Mouse (Mus musculus): ENCODE measurements at regions not wholly inside any gene's neighbourhood (a gene's known extent, or its start where the extent isn't known, plus 50 kb on each side); places are given as distances from the start of the nearest gene placed in this dataset.

GRCm38 (mm10) chr5:15822989-15823388 lies 108.9 kb upstream of the Speer4c start:
- H3K9ac ChIP-seq (ENCODE audit: low read depth, low read length): no peak overlapping the region
- H3K27me3 ChIP-seq (ENCODE audit: control insufficient read depth, insufficient read depth, low read length): no peaks in the 10 kb centered on the region
- TF ChIP-seq CTCF (IDR thresholded peaks at IDR 0.05) (no peak), POLR2A (IDR thresholded peaks at IDR 0.05; ENCODE audit: insufficient read depth, low read depth, low read length) (no peak)
- 80% methylated on average over 3 of the region's 3 CpGs for WGBS
- intact Hi-C loops (cut with DNase I): no loop called here
- H3K4me3 ChIP-seq: no peak overlapping the region
- DNase-seq: no peak
- no peaks in the 10 kb centered on the region for H3K36me3 ChIP-seq (ENCODE audit: control insufficient read depth, insufficient read depth, low read length)
- no peaks in the 10 kb centered on the region for H3K4me1 ChIP-seq (ENCODE audit: control insufficient read depth, insufficient read depth, low read length)
- no peak overlapping the region for H3K27ac ChIP-seq
- H3K79me2 ChIP-seq (replicated peaks; ENCODE audit: control insufficient read depth, insufficient read depth, low read length): no peaks in the 10 kb centered on the region

- no peaks in the 10 kb centered on the region for H3K4me1 ChIP-seq (ENCODE audit: control insufficient read depth, insufficient read depth, low read length)
- no peaks in the 10 kb centered on the region for H3K36me3 ChIP-seq (ENCODE audit: control insufficient read depth, insufficient read depth, low read length)
- TF ChIP-seq CTCF (IDR thresholded peaks at IDR 0.05) (no peak), EP300 (IDR thresholded peaks at IDR 0.05; ENCODE audit: insufficient read depth, low read depth, low read length) (no peak), POLR2A (IDR thresholded peaks at IDR 0.05; ENCODE audit: insufficient read depth, low read depth, low read length) (no peak)
- DNase-seq: no peak
- H3K79me2 ChIP-seq (replicated peaks; ENCODE audit: control insufficient read depth, insufficient read depth, low read length): no peaks in the 10 kb centered on the region
- no peaks in the 10 kb centered on the region for H3K27me3 ChIP-seq (ENCODE audit: control insufficient read depth, insufficient read depth, low read length)
- H3K9ac ChIP-seq (ENCODE audit: low read depth, low read length): no peak overlapping the region
- H3K27ac ChIP-seq: no peak overlapping the region
- H3K4me3 ChIP-seq: no peak overlapping the region
- WGBS: 71% methylated on average over 1 of the region's 1 CpGs
- intact Hi-C loops (cut with DNase I): loop anchor here (10.0 kb wide), 1 partner anchor 1033 kb away; no protein-coding TSS in a partner anchor
Observed at GRCm38 (mm10) chr5:15831527-15831926, 103.0 kb upstream of the Cacna2d1 start.

- Histone ChIP-seq H3K9ac (ENCODE audit: low read depth, low read length) (no peak overlapping the region), H3K4me3 (no peak overlapping the region), H3K27me3 (ENCODE audit: control insufficient read depth, insufficient read depth, low read length) (no peaks in the 10 kb centered on the region), H3K27ac (no peak overlapping the region), H3K79me2 (replicated peaks; ENCODE audit: control insufficient read depth, insufficient read depth, low read length) (no peaks in the 10 kb centered on the region), H3K36me3 (ENCODE audit: control insufficient read depth, insufficient read depth, low read length) (no peaks in the 10 kb centered on the region), H3K4me1 (ENCODE audit: control insufficient read depth, insufficient read depth, low read length) (no peaks in the 10 kb centered on the region)
- DNase-seq: no peak
- no peak for TF ChIP-seq POLR2A (IDR thresholded peaks at IDR 0.05; ENCODE audit: insufficient read depth, low read depth, low read length)
- TF ChIP-seq CTCF (IDR thresholded peaks at IDR 0.05): no peak
- TF ChIP-seq EP300 (IDR thresholded peaks at IDR 0.05; ENCODE audit: insufficient read depth, low read depth, low read length): no peak
- intact Hi-C loops (cut with DNase I): loop anchor here (10.0 kb wide), 1 partner anchor 1032 kb away; no protein-coding TSS in a partner anchor
- 31% methylated on average over 1 of the region's 1 CpGs for WGBS
Observed at GRCm38 (mm10) chr5:15832338-15832737, 102.2 kb upstream of the Cacna2d1 start.

- 29% methylated on average over 17 of the region's 17 CpGs for WGBS
- no peaks in the 10 kb centered on the region for H3K79me2 ChIP-seq (replicated peaks; ENCODE audit: control insufficient read depth, insufficient read depth, low read length)
- peak; percentile 42 to 58 for DNase-seq
- TF ChIP-seq EP300 (IDR thresholded peaks at IDR 0.05; ENCODE audit: insufficient read depth, low read depth, low read length) (peak; percentile 56; the same call in 1 of the 2 replicates), POLR2A (IDR thresholded peaks at IDR 0.05; ENCODE audit: insufficient read depth, low read depth, low read length) (no peak), CTCF (IDR thresholded peaks at IDR 0.05) (peak; percentile 86)
- H3K4me3 ChIP-seq: no peak overlapping the region
- intact Hi-C loops (cut with DNase I): loop anchor here (5.0 to 10.0 kb wide), 3 partner anchors 364 to 1026 kb away; no protein-coding TSS in a partner anchor
- no peaks in the 10 kb centered on the region for H3K27me3 ChIP-seq (ENCODE audit: control insufficient read depth, insufficient read depth, low read length)
- no peak overlapping the region for H3K9ac ChIP-seq (ENCODE audit: low read depth, low read length)
- no peaks in the 10 kb centered on the region for H3K4me1 ChIP-seq (ENCODE audit: control insufficient read depth, insufficient read depth, low read length)
- no peak overlapping the region for H3K27ac ChIP-seq
- no peaks in the 10 kb centered on the region for H3K36me3 ChIP-seq (ENCODE audit: control insufficient read depth, insufficient read depth, low read length)
Observed at GRCm38 (mm10) chr5:15838108-15838972, 96.2 kb upstream of the Cacna2d1 start.

GRCm38 (mm10) chr5:15846790-15847189 lies 87.7 kb upstream of the Cacna2d1 start:
- intact Hi-C loops (cut with DNase I): no loop called here
- no peak for TF ChIP-seq EP300 (IDR thresholded peaks at IDR 0.05; ENCODE audit: insufficient read depth, low read depth, low read length)
- TF ChIP-seq CTCF (IDR thresholded peaks at IDR 0.05): no peak
- TF ChIP-seq POLR2A (IDR thresholded peaks at IDR 0.05; ENCODE audit: insufficient read depth, low read depth, low read length): no peak
- 81% methylated on average over 2 of the region's 2 CpGs for WGBS

GRCm38 (mm10) chr5:15849520-15849919 lies 85.0 kb upstream of the Cacna2d1 start:
- no peak overlapping the region for H3K27ac ChIP-seq
- H3K79me2 ChIP-seq (replicated peaks; ENCODE audit: control insufficient read depth, insufficient read depth, low read length): no peaks in the 10 kb centered on the region
- no peaks in the 10 kb centered on the region for H3K36me3 ChIP-seq (ENCODE audit: control insufficient read depth, insufficient read depth, low read length)
- no peak for DNase-seq
- H3K9ac ChIP-seq (ENCODE audit: low read depth, low read length): no peak overlapping the region
- no peak for TF ChIP-seq EP300 (IDR thresholded peaks at IDR 0.05; ENCODE audit: insufficient read depth, low read depth, low read length)
- TF ChIP-seq CTCF (IDR thresholded peaks at IDR 0.05): no peak
- no peak for TF ChIP-seq POLR2A (IDR thresholded peaks at IDR 0.05; ENCODE audit: insufficient read depth, low read depth, low read length)
- H3K27me3 ChIP-seq (ENCODE audit: control insufficient read depth, insufficient read depth, low read length): no peaks in the 10 kb centered on the region
- no peak overlapping the region for H3K4me3 ChIP-seq
- no peaks in the 10 kb centered on the region for H3K4me1 ChIP-seq (ENCODE audit: control insufficient read depth, insufficient read depth, low read length)
- intact Hi-C loops (cut with DNase I): no loop called here
- WGBS: 89% methylated on average over 5 of the region's 5 CpGs

More at GRCm38 (mm10) chr5:15846790-15847189, 87.7 kb upstream of the Cacna2d1 start:
- Histone ChIP-seq H3K36me3 (ENCODE audit: control insufficient read depth, insufficient read depth, low read length) (no peaks in the 10 kb centered on the region), H3K79me2 (replicated peaks; ENCODE audit: control insufficient read depth, insufficient read depth, low read length) (no peaks in the 10 kb centered on the region), H3K4me1 (ENCODE audit: control insufficient read depth, insufficient read depth, low read length) (no peaks in the 10 kb centered on the region), H3K4me3 (no peak overlapping the region), H3K9ac (ENCODE audit: low read depth, low read length) (no peak overlapping the region), H3K27me3 (ENCODE audit: control insufficient read depth, insufficient read depth, low read length) (no peaks in the 10 kb centered on the region), H3K27ac (no peak overlapping the region)
- no peak for DNase-seq
